Mouse (Mus musculus): Measurements from ENCODE around the gene Commd8. TPM values are rescaled to one million over a fixed set of nuclear protein-coding genes. Genes with fewer than 3 reads are reported as not detected.

Gene Commd8
- polyA plus RNA-seq, 1 experiment from 2014 or later, result 102 TPM

DNA sequence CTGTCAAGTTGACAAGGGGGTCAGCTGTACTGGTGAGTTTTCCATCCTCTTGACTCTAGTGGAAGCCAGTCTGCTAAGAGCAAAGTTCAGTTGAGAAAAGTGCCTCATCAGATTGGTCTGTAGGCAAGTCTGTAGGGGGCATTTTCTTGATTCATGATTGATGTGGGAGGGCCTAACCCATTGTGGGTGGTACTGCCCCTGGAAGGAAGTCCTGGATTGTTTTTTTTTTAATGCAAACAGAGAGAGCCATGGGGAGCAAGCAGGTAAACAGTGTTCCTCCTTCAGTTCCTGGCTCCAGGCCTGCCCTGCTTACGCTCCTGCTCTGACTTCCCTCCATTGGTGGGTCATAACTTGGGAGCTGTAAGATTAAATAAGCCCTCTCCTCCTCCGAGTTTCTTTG, 34.1 kb downstream of the Commd8 start:
- no peak for ATAC-seq (ENCODE audit: extremely low read depth, insufficient number of reproducible peaks, low FRiP score, low TSS enrichment)
- 73% methylated on average over 2 of the region's 2 CpGs for WGBS
- no peak overlapping the region for H3K4me2 ChIP-seq

GRCm38 (mm10) chr5:72126681-72127080, 41.3 kb downstream of the Commd8 start:
- 77% methylated on average over 4 of the region's 4 CpGs for WGBS
- Histone ChIP-seq H3K9me3 (no peaks in the 10 kb centered on the region), H3K9ac (no peak overlapping the region), H3K4me1 (no peaks in the 10 kb centered on the region), H3K4me2 (no peak overlapping the region), H3K36me3 (no peaks in the 10 kb centered on the region), H3K27me3 (replicated peaks) (no peaks in the 10 kb centered on the region), H3K27ac (replicated peaks) (no peak overlapping the region), H3K4me3 (no peak overlapping the region)
- ATAC-seq (ENCODE audit: extremely low read depth, insufficient number of reproducible peaks, low FRiP score, low TSS enrichment), result no peak

More for the DNA sequence above, 34.1 kb downstream of the Commd8 start:
- no peaks in the 10 kb centered on the region for H3K27me3 ChIP-seq (replicated peaks)
- no peaks in the 10 kb centered on the region for H3K36me3 ChIP-seq
- no peak overlapping the region for H3K27ac ChIP-seq (replicated peaks)
- H3K4me3 ChIP-seq, result no peak overlapping the region
- H3K9ac ChIP-seq, result no peak overlapping the region
- H3K9me3 ChIP-seq, result no peaks in the 10 kb centered on the region
- H3K4me1 ChIP-seq, result no peaks in the 10 kb centered on the region

GRCm38 (mm10) chr5:72122414-72123037, 45.5 kb downstream of the Commd8 start:
- no peaks in the 10 kb centered on the region for H3K27me3 ChIP-seq (replicated peaks)
- H3K4me2 ChIP-seq, result no peak overlapping the region
- no peak overlapping the region for H3K9ac ChIP-seq
- 76% methylated on average over 6 of the region's 6 CpGs for WGBS
- no peaks in the 10 kb centered on the region for H3K36me3 ChIP-seq
- ATAC-seq (ENCODE audit: extremely low read depth, insufficient number of reproducible peaks, low FRiP score, low TSS enrichment), result no peak
- no peaks in the 10 kb centered on the region for H3K9me3 ChIP-seq
- no peaks in the 10 kb centered on the region for H3K4me1 ChIP-seq
- no peak overlapping the region for H3K27ac ChIP-seq (replicated peaks)
- no peak overlapping the region for H3K4me3 ChIP-seq
